Comparison of ENCODE assay signal across 18 mouse cellular contexts in the genomic region with DNA sequence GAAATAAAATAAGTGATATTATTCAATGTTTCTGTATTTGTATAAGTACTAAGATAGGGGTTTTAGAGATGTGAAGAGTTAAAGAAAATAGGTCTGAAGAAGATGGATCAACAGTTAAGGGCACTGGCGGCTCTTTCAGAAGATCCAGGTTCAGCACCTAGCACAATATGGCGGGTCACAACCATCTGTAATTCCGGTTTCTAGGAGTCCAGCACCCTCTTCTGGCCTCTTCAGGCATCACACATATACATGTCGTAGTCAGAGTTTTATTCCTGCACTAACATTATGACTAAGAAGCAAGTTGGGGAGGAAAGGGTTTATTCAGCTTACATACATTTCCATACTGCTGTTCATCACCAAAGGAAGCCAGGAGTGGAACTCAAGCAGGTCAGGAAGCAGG. TPM values are rescaled to one million over a fixed set of nuclear protein-coding genes. Genes with fewer than 3 reads are reported as not detected.
A peak's percentile ranks its signal among the peaks of the same experiment; 100 is the strongest.
DNase-seq lines count a peak whose midpoint lies in the region; ATAC-seq and TF ChIP-seq lines count a peak whose summit lies in the region.
"Had no signal": no experiment of that assay in that cellular context is flagged by ENCODE, and none has a peak within 500 bp of the region (broad histone marks: within the 10 kb centered on the region; RNA-seq: fewer than 3 reads in every experiment).

No protein-coding gene starts in this region.

- no peak for DNase-seq in heart, adult 2 months
- DNase-seq in thymus, postnatal 0 days (ENCODE audit: low spot score) = peak; percentile 16
- DNase-seq in thymus, postnatal 4 days = no peak
- peak; percentile 8 for DNase-seq in T-cell, adult 2 months (ENCODE audit: low spot score)
- no peak for DNase-seq in adrenal gland, postnatal 36 days
- DNase-seq in testis, postnatal 14 days (ENCODE audit: low spot score) = no peak
- DNase-seq: cerebellum, adult 9-10 months; kidney, adult 8-10 months; thymus, adult 18-20 months had no signal

- 66% methylated on average over 4 of the region's 4 CpGs for WGBS in heart, adult 2 months
- 72% methylated on average over 4 of the region's 4 CpGs for WGBS in heart, embryonic 12.5 days
- 69% methylated on average over 4 of the region's 4 CpGs for WGBS in hindbrain, embryonic 16.5 days

- no peak for TF ChIP-seq EP300 in heart, adult 2 months (IDR thresholded peaks at IDR 0.05; ENCODE audit: insufficient read depth, low read depth, low read length)

- intact Hi-C loops in heart, adult 2 months (cut with DNase I) = no loop called here

- TF ChIP-seq POLR2A in heart, adult 2 months (IDR thresholded peaks at IDR 0.05; ENCODE audit: insufficient read depth, low read depth, low read length) = no peak

- no peaks in the 10 kb centered on the region for H3K36me3 ChIP-seq in heart, adult 2 months (ENCODE audit: control insufficient read depth, insufficient read depth, low read length)
- no peaks in the 10 kb centered on the region for H3K36me3 ChIP-seq in heart, embryonic 12.5 days
- no peaks in the 10 kb centered on the region for H3K36me3 ChIP-seq in hindbrain, embryonic 16.5 days (ENCODE audit: control insufficient read depth, insufficient read depth, low read length)
- H3K36me3 ChIP-seq: embryonic facial prominence, embryonic 10.5 days; forebrain, embryonic 10.5 days; hindbrain, embryonic 12.5 days; midbrain, embryonic 12.5 days had no signal

- H3K27ac ChIP-seq in heart, adult 2 months = no peak overlapping the region
- H3K27ac ChIP-seq in heart, embryonic 12.5 days (ENCODE audit: poor library complexity, severe bottlenecking) = no peak overlapping the region
- no peak overlapping the region for H3K27ac ChIP-seq in hindbrain, embryonic 16.5 days (ENCODE audit: low read depth, low read length)
- H3K27ac ChIP-seq: embryonic facial prominence, embryonic 10.5 days; forebrain, embryonic 10.5 days; hindbrain, embryonic 12.5 days; midbrain, embryonic 12.5 days had no signal

- ATAC-seq in heart, embryonic 12.5 days (ENCODE audit: insufficient number of reproducible peaks, low FRiP score) = no peak
- no peak for ATAC-seq in hindbrain, embryonic 16.5 days

- H3K4me3 ChIP-seq in heart, adult 2 months = no peak overlapping the region
- no peak overlapping the region for H3K4me3 ChIP-seq in heart, embryonic 12.5 days
- no peak overlapping the region for H3K4me3 ChIP-seq in hindbrain, embryonic 16.5 days (ENCODE audit: low read length)
- H3K4me3 ChIP-seq: embryonic facial prominence, embryonic 10.5 days; forebrain, embryonic 10.5 days; hindbrain, embryonic 12.5 days; midbrain, embryonic 12.5 days had no signal

- peak; percentile 33 for TF ChIP-seq CTCF in heart, adult 2 months (IDR thresholded peaks at IDR 0.05)

- H3K4me1 ChIP-seq in heart, adult 2 months (ENCODE audit: control insufficient read depth, insufficient read depth, low read length) = no peaks in the 10 kb centered on the region
- H3K4me1 ChIP-seq in heart, embryonic 12.5 days (replicated peaks) = no peaks in the 10 kb centered on the region
- no peaks in the 10 kb centered on the region for H3K4me1 ChIP-seq in hindbrain, embryonic 16.5 days (ENCODE audit: control insufficient read depth, insufficient read depth, low read depth, low read length)
- H3K4me1 ChIP-seq: embryonic facial prominence, embryonic 10.5 days; forebrain, embryonic 10.5 days; hindbrain, embryonic 12.5 days; midbrain, embryonic 12.5 days had no signal

- no peaks in the 10 kb centered on the region for H3K79me2 ChIP-seq in heart, adult 2 months (replicated peaks; ENCODE audit: control insufficient read depth, insufficient read depth, low read length)

- no peaks in the 10 kb centered on the region for H3K27me3 ChIP-seq in heart, adult 2 months (ENCODE audit: control insufficient read depth, insufficient read depth, low read length)
- H3K27me3 ChIP-seq in heart, embryonic 12.5 days (replicated peaks) = no peaks in the 10 kb centered on the region
- no peaks in the 10 kb centered on the region for H3K27me3 ChIP-seq in hindbrain, embryonic 16.5 days (replicated peaks; ENCODE audit: control insufficient read depth, insufficient read depth, low read length)
- H3K27me3 ChIP-seq: hindbrain, embryonic 12.5 days; midbrain, embryonic 12.5 days had no signal

- H3K9me3 ChIP-seq in heart, embryonic 12.5 days (replicated peaks) = 0 out of 2 replicates have a peak, but pooled peaks cover 4% of the 10 kb centered on the region
- no peaks in the 10 kb centered on the region for H3K9me3 ChIP-seq in hindbrain, embryonic 16.5 days (ENCODE audit: control insufficient read depth, low read length)
- H3K9me3 ChIP-seq: embryonic facial prominence, embryonic 10.5 days; forebrain, embryonic 10.5 days; hindbrain, embryonic 12.5 days; midbrain, embryonic 12.5 days had no signal

- H3K9ac ChIP-seq in heart, adult 2 months (ENCODE audit: low read depth, low read length) = no peak overlapping the region
- no peak overlapping the region for H3K9ac ChIP-seq in heart, embryonic 12.5 days
- H3K9ac ChIP-seq in hindbrain, embryonic 16.5 days (ENCODE audit: low read depth, low read length) = no peak overlapping the region
- H3K9ac ChIP-seq: hindbrain, embryonic 12.5 days; midbrain, embryonic 12.5 days had no signal

- H3K4me2 ChIP-seq in heart, embryonic 12.5 days = no peak overlapping the region
- no peak overlapping the region for H3K4me2 ChIP-seq in hindbrain, embryonic 16.5 days (ENCODE audit: low read length)
- H3K4me2 ChIP-seq: heart, embryonic 11.5 days; hindbrain, embryonic 12.5 days; midbrain, embryonic 12.5 days had no signal

RNA-seq across cellular contexts. Expression of a gene that starts 12.4 kb away (rescaled TPM):
- total RNA-seq in heart, adult 2 months (2021) = under 1 TPM in 1 of 2 experiments, not detected in 1; 0.44 TPM
- 0.47 and 1.8 TPM in 2 replicates for polyA plus RNA-seq in heart, adult 2 months (2012; rRNA removed)
- 3.6 and 3.9 TPM in 2 replicates for polyA plus RNA-seq in heart, embryonic 12.5 days (2016; fragmentation: Nextera tagmentation; extraction: Ambion mirVana)
- 9.7 and 12.1 TPM in 2 replicates for polyA plus RNA-seq in thymus, postnatal 0 days (2015; fragmentation: Nextera tagmentation; extraction: Ambion mirVana)
- 5.4 and 6.2 TPM in 2 replicates for polyA plus RNA-seq in hindbrain, embryonic 16.5 days (2015; fragmentation: Nextera tagmentation; extraction: Ambion mirVana)
- total RNA-seq in adrenal gland, postnatal 36 days (2021) = 1 to 10 TPM; 1.9 to 2.5 TPM

RNA-seq across cellular contexts. Expression of a gene that starts 36.1 kb away (rescaled TPM):
- 1 to 10 TPM; 4.4 to 4.8 TPM for total RNA-seq in heart, adult 2 months (2021)
- 2.5 and 3.3 TPM in 2 replicates for polyA plus RNA-seq in heart, adult 2 months (2012; rRNA removed)
- polyA plus RNA-seq in heart, embryonic 12.5 days (2016; fragmentation: Nextera tagmentation; extraction: Ambion mirVana) = 7.4 and 8.1 TPM in 2 replicates
- polyA plus RNA-seq in thymus, postnatal 0 days (2015; fragmentation: Nextera tagmentation; extraction: Ambion mirVana) = 9.3 and 9.4 TPM in 2 replicates
- polyA plus RNA-seq in hindbrain, embryonic 16.5 days (2015; fragmentation: Nextera tagmentation; extraction: Ambion mirVana) = 9.4 and 10.7 TPM in 2 replicates
- total RNA-seq in adrenal gland, postnatal 36 days (2021) = 10 to 100 TPM; 16.1 to 17.4 TPM

RNA-seq across cellular contexts. Expression of a gene that starts 40.2 kb away (rescaled TPM):
- total RNA-seq in heart, adult 2 months (2021) = under 1 TPM; 0.18 to 0.23 TPM
- polyA plus RNA-seq in heart, adult 2 months (2012; rRNA removed) = 0.08 TPM in 1 of 2 replicates, not detected in the other
- polyA plus RNA-seq in heart, embryonic 12.5 days (2016; fragmentation: Nextera tagmentation; extraction: Ambion mirVana) = 0.11 and 0.26 TPM in 2 replicates
- polyA plus RNA-seq in thymus, postnatal 0 days (2015; fragmentation: Nextera tagmentation; extraction: Ambion mirVana) = 0.12 TPM in 1 of 2 replicates, not detected in the other
- polyA plus RNA-seq in hindbrain, embryonic 16.5 days (2015; fragmentation: Nextera tagmentation; extraction: Ambion mirVana) = 0.21 TPM in 1 of 2 replicates, not detected in the other
- total RNA-seq in adrenal gland, postnatal 36 days (2021) = under 1 TPM; 0.20 to 0.30 TPM
- polyA plus RNA-seq: embryonic facial prominence, embryonic 10.5 days; liver, embryonic 16.5 days; midbrain, embryonic 12.5 days; neural tube, embryonic 14.5 days had no signal

Comparison
In these comparisons a context has a peak if more than half of its experiments do, and no peak if none do; other contexts are left out.
1. DNase-seq: peak in thymus, postnatal 0 days (single experiment) and T-cell, adult 2 months (single experiment); none in heart, adult 2 months (0 of 2), thymus, postnatal 4 days (single experiment), adrenal gland, postnatal 36 days (0 of 2) and testis, postnatal 14 days (single experiment).